Mouse (Mus musculus): ENCODE measurements around the gene Lsamp. TPM values are rescaled to one million over a fixed set of nuclear protein-coding genes. Genes with fewer than 3 reads are reported as not detected.

Gene Lsamp
- polyA plus RNA-seq, 1 experiment, result 0.36 TPM

GRCm38 (mm10) chr16:40639621-40640371, 655.6 kb downstream of the Lsamp start:
- no peak overlapping the region for H3K4me3 ChIP-seq (ENCODE audit: insufficient read depth, low read depth, low read length)
- H3K4me1 ChIP-seq (ENCODE audit: control insufficient read depth, insufficient read depth, insufficient read length, low read length), result no peaks in the 10 kb centered on the region
- H3K27ac ChIP-seq (replicated peaks; ENCODE audit: low read depth, low read length), result no peak overlapping the region

- H3K27ac ChIP-seq (replicated peaks; ENCODE audit: low read depth, low read length), result no peak overlapping the region
- no peak overlapping the region for H3K4me3 ChIP-seq (ENCODE audit: insufficient read depth, low read depth, low read length)
- no peaks in the 10 kb centered on the region for H3K4me1 ChIP-seq (ENCODE audit: control insufficient read depth, insufficient read depth, insufficient read length, low read length)
Measured at GRCm38 (mm10) chr16:40652800-40653199, 668.6 kb downstream of the Lsamp start.

GRCm38 (mm10) chr16:40653508-40653907, 669.3 kb downstream of the Lsamp start:
- Histone ChIP-seq H3K4me3 (ENCODE audit: insufficient read depth, low read depth, low read length) (no peak overlapping the region), H3K27ac (replicated peaks; ENCODE audit: low read depth, low read length) (no peak overlapping the region), H3K4me1 (ENCODE audit: control insufficient read depth, insufficient read depth, insufficient read length, low read length) (no peaks in the 10 kb centered on the region)

DNA sequence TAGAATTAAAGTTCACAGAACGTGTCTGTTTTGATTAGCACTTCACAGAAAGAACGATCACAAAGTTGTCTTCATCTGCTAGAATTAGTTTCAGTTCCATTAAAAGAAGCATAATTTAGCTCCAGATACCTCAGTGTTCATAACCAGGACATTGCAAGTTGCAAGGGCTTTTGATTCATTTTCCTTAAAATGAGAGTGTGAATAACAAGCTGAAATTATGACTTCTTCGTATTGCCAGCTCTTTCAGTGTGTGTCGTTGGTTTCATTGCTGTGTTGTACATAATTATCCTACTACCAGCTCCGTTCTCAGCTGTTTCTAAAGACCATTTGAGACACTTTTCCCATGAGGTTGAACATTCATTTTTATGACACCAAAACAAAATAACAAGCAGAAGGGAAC, 672.2 kb downstream of the Lsamp start:
- Histone ChIP-seq H3K4me3 (ENCODE audit: insufficient read depth, low read depth, low read length) (no peak overlapping the region), H3K4me1 (ENCODE audit: control insufficient read depth, insufficient read depth, insufficient read length, low read length) (no peaks in the 10 kb centered on the region), H3K27ac (replicated peaks; ENCODE audit: low read depth, low read length) (no peak overlapping the region)

DNA sequence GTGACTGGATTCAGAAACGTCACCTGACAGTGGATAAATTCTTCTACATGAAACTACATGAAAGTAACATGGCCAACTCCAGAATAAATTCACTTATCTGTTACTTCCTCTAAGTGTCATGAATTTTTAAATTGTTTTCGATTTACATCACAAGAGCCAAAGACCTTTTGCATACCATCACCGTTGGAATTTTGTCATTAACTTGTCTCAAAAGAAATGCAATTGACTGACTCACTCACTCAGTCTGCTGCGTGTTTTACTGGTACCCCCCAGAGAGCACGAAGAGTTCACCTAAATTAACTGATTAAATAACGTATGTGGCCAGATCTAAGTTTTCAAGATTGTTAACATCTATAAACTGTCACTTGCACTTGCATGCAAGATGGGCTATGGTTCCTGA, 672.7 kb downstream of the Lsamp start:
- no peaks in the 10 kb centered on the region for H3K4me1 ChIP-seq (ENCODE audit: control insufficient read depth, insufficient read depth, insufficient read length, low read length)
- H3K27ac ChIP-seq (replicated peaks; ENCODE audit: low read depth, low read length), result no peak overlapping the region
- H3K4me3 ChIP-seq (ENCODE audit: insufficient read depth, low read depth, low read length), result no peak overlapping the region

GRCm38 (mm10) chr16:40685531-40685930, 701.4 kb downstream of the Lsamp start:
- Histone ChIP-seq H3K4me3 (ENCODE audit: insufficient read depth, low read depth, low read length) (no peak overlapping the region), H3K27ac (replicated peaks; ENCODE audit: low read depth, low read length) (no peak overlapping the region), H3K4me1 (ENCODE audit: control insufficient read depth, insufficient read depth, insufficient read length, low read length) (no peaks in the 10 kb centered on the region)

GRCm38 (mm10) chr16:40692292-40692691, 708.1 kb downstream of the Lsamp start:
- Histone ChIP-seq H3K4me3 (ENCODE audit: insufficient read depth, low read depth, low read length) (no peak overlapping the region), H3K27ac (replicated peaks; ENCODE audit: low read depth, low read length) (no peak overlapping the region), H3K4me1 (ENCODE audit: control insufficient read depth, insufficient read depth, insufficient read length, low read length) (no peaks in the 10 kb centered on the region)

GRCm38 (mm10) chr16:40697253-40697652, 713.1 kb downstream of the Lsamp start:
- Histone ChIP-seq H3K4me1 (ENCODE audit: control insufficient read depth, insufficient read depth, insufficient read length, low read length) (no peaks in the 10 kb centered on the region), H3K27ac (replicated peaks; ENCODE audit: low read depth, low read length) (no peak overlapping the region), H3K4me3 (ENCODE audit: insufficient read depth, low read depth, low read length) (no peak overlapping the region)

DNA sequence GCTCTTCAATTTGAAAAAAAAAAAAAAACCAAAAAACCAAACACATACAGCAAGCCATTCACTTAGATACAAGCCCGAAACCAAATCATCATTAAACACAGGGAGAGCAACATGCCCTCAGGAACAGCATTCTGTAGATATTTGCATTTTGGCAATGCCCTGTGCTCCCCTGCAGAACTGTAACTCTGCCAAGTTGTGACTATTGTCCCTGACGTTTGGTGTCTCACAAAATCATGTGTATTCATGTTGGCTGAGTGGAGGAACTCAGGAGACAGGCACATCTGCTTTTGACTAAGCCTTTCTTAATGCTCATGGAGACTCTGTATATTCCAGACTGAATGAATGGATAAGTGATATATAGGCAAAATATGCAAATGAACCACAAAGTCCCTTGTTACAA, 724.4 kb downstream of the Lsamp start:
- H3K27ac ChIP-seq (replicated peaks; ENCODE audit: low read depth, low read length), result no peak overlapping the region
- H3K4me1 ChIP-seq (ENCODE audit: control insufficient read depth, insufficient read depth, insufficient read length, low read length), result no peaks in the 10 kb centered on the region

DNA sequence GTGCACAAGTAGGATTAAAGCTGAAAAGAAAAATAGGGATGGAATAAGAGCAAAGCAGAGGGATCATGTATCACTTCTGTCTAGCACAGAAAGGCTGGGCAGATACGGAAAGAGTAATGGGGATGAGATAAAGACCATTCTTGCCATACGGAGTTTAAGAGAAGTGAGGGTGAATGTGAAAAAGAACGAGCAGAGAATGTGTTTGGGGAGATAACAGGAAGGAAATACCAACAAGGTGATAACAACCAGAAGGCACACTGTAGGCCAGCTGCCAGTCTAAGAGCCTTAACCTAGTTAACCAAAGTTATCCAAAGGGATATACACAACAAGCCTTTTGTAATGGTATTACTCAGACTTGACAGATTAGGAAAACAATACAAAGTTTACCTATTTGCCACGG, 725.4 kb downstream of the Lsamp start:
- H3K27ac ChIP-seq (replicated peaks; ENCODE audit: low read depth, low read length), result no peak overlapping the region
- H3K4me3 ChIP-seq (ENCODE audit: insufficient read depth, low read depth, low read length), result no peak overlapping the region
- H3K4me1 ChIP-seq (ENCODE audit: control insufficient read depth, insufficient read depth, insufficient read length, low read length), result no peaks in the 10 kb centered on the region

More for the DNA sequence above, 724.4 kb downstream of the Lsamp start:
- H3K4me3 ChIP-seq (ENCODE audit: insufficient read depth, low read depth, low read length), result no peak overlapping the region

DNA sequence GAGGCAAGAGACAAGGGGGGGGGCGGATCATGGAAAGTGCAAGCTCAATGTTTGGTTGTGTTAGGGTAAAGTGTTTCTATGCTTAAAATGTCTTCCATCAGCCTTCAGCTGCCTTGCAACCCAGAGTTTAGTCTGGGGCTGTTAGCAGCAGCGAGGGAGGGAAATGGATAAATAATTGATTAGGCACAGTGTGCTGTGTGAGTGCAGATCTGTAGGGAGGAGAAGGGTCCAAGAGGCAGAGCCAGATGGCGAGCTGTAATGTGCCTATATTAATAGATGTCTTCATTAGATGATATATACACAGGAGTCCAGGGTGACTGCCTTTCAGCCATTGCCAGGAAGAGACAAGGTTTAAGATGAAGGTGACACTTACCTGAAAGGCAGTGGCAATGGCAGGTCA, 725.9 kb downstream of the Lsamp start:
- Histone ChIP-seq H3K4me1 (ENCODE audit: control insufficient read depth, insufficient read depth, insufficient read length, low read length) (no peaks in the 10 kb centered on the region), H3K27ac (replicated peaks; ENCODE audit: low read depth, low read length) (no peak overlapping the region), H3K4me3 (ENCODE audit: insufficient read depth, low read depth, low read length) (no peak overlapping the region)

DNA sequence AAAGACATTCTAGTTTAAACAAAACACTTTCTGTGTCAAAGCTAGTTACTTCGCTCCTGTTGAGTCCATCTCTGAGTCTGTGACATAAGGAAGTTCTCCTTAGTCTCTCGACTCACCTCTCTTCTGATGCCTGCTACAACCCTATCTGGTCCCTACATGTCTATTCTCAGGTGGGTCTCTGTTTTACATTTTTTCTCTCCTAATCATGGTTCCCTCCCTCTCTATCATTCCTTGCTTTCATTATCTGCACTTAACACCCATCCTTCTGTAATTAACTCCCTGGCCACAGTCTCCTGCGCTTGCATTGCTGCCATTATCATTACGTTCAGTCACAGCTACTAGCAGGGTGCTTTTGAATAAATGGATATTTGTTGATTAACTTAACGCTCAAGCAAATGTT, 726.3 kb downstream of the Lsamp start:
- H3K27ac ChIP-seq (replicated peaks; ENCODE audit: low read depth, low read length), result no peak overlapping the region

GRCm38 (mm10) chr16:40713725-40714124, 729.6 kb downstream of the Lsamp start:
- no peak overlapping the region for H3K4me3 ChIP-seq (ENCODE audit: insufficient read depth, low read depth, low read length)
- no peaks in the 10 kb centered on the region for H3K4me1 ChIP-seq (ENCODE audit: control insufficient read depth, insufficient read depth, insufficient read length, low read length)
- no peak overlapping the region for H3K27ac ChIP-seq (replicated peaks; ENCODE audit: low read depth, low read length)

More for the DNA sequence above, 726.3 kb downstream of the Lsamp start:
- Histone ChIP-seq H3K4me3 (ENCODE audit: insufficient read depth, low read depth, low read length) (no peak overlapping the region), H3K4me1 (ENCODE audit: control insufficient read depth, insufficient read depth, insufficient read length, low read length) (no peaks in the 10 kb centered on the region)

- Histone ChIP-seq H3K4me1 (ENCODE audit: control insufficient read depth, insufficient read depth, insufficient read length, low read length) (no peaks in the 10 kb centered on the region), H3K27ac (replicated peaks; ENCODE audit: low read depth, low read length) (no peak overlapping the region), H3K4me3 (ENCODE audit: insufficient read depth, low read depth, low read length) (no peak overlapping the region)
Measured at GRCm38 (mm10) chr16:40739015-40739414, 754.9 kb downstream of the Lsamp start.

DNA sequence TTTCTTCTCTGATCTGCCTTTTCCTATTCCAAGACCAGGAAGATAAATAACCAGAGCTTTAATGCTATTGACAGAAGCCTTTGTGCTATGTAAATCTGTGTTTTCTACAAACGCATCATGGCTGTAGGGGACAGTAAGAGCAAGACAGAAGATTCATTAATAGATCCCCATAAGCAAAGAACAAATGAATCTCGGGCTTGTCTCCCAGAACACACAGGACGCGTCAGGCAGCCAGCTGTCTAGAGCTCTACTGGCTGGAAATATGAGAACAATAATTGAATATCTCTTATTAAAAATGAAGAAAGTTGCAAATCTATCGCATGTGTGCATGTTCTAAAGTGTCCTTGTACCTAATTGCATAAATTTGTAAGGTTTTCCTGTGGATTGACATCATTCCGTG, 755.6 kb downstream of the Lsamp start:
- no peak overlapping the region for H3K27ac ChIP-seq (replicated peaks; ENCODE audit: low read depth, low read length)

GRCm38 (mm10) chr16:40740273-40740672, 756.1 kb downstream of the Lsamp start:
- no peak overlapping the region for H3K4me3 ChIP-seq (ENCODE audit: insufficient read depth, low read depth, low read length)

More for the DNA sequence above, 755.6 kb downstream of the Lsamp start:
- H3K4me3 ChIP-seq (ENCODE audit: insufficient read depth, low read depth, low read length), result no peak overlapping the region
- H3K4me1 ChIP-seq (ENCODE audit: control insufficient read depth, insufficient read depth, insufficient read length, low read length), result no peaks in the 10 kb centered on the region

More at GRCm38 (mm10) chr16:40740273-40740672, 756.1 kb downstream of the Lsamp start:
- Histone ChIP-seq H3K4me1 (ENCODE audit: control insufficient read depth, insufficient read depth, insufficient read length, low read length) (no peaks in the 10 kb centered on the region), H3K27ac (replicated peaks; ENCODE audit: low read depth, low read length) (no peak overlapping the region)
